Mouse (Mus musculus) forebrain, postnatal 0 days (tissue): ENCODE results near the gene Cradd. TPM values are rescaled to one million over a fixed set of nuclear protein-coding genes. Genes with fewer than 3 reads are reported as not detected.
A peak's percentile ranks its signal among the peaks of the same experiment; 100 is the strongest.

Source experiments
- ATAC-seq: fragments of 200-750 bp; cut with Nextera tagmentation; 2 replicates; pipeline ENCODE4 v1.8.0; 2017; ENCODE audit warnings: mild to moderate bottlenecking, moderate library complexity
- DNase-seq: peaks from one replicate; pipeline ENCODE4 v3.0.0-alpha.2; 2015
- H3K27ac ChIP-seq: fragments of 300-500 bp; sonication (generic); 2 replicates; pipeline ENCODE4 v1.5.1; 2014; ENCODE audit warnings: low read depth, mild to moderate bottlenecking, antibody characterized with exemption, low read length, moderate library complexity, mixed read lengths
- H3K27me3 ChIP-seq: fragments of 300-500 bp; sonication (generic); 2 replicates; pipeline ENCODE4 v1.6.1; 2014; ENCODE audit warnings: mild to moderate bottlenecking, low read length, mixed read lengths; ENCODE audit not compliant: insufficient read depth
- H3K36me3 ChIP-seq: fragments of 300-500 bp; sonication (generic); 2 replicates; pipeline ENCODE4 v1.6.1; 2014; ENCODE audit warnings: mild to moderate bottlenecking, moderate library complexity; ENCODE audit not compliant: insufficient read depth
- H3K4me1 ChIP-seq: fragments of 300-500 bp; sonication (generic); 2 replicates; pipeline ENCODE4 v1.6.1; 2014; ENCODE audit warnings: antibody characterized with exemption; ENCODE audit not compliant: insufficient read depth
- H3K4me2 ChIP-seq: fragments of 300-500 bp; sonication (generic); 2 replicates; pipeline ENCODE4 v1.6.1; 2014; ENCODE audit warnings: low read depth, mild to moderate bottlenecking, moderate library complexity
- H3K4me3 ChIP-seq: fragments of 300-500 bp; sonication (generic); 2 replicates; pipeline ENCODE4 v1.5.1; 2014; ENCODE audit warnings: low read depth, low read length, mixed read lengths
- H3K9ac ChIP-seq: fragments of 300-500 bp; sonication (generic); 2 replicates; pipeline ENCODE4 v1.6.1; 2014; ENCODE audit warnings: mild to moderate bottlenecking
- H3K9me3 ChIP-seq: fragments of 300-500 bp; sonication (generic); 2 replicates; pipeline ENCODE4 v1.6.1; 2016; ENCODE audit warnings: low read length
- CTCF ChIP-seq: sonication (generic); IDR thresholded peaks from 2 replicates; pipeline ENCODE4 v1.5.1; 2016; ENCODE audit warnings: antibody characterized with exemption, control low read depth, low read depth
- WGBS: fragments of 180-500 bp; shearing (Covaris S2); extraction: QIAGEN DNeasy Blood & Tissue Kit; methylation state at CpG from one replicate; pipeline ENCODE4 v1.1.7; 2014; 5-methylcytosine and 5-hydroxymethylcytosine counted together
- polyA plus RNA-seq: library from polyadenylated mRNA; unstranded; fragments of >200 nt; fragmentation: Nextera tagmentation; extraction: Ambion mirVana; gene quantifications from 2 replicates; pipeline ENCODE4 v1.2.1, GENCODE M21; 2015
- total RNA-seq: library from RNA; depleted of rRNA; stranded (reverse); fragments of >200 nt; gene quantifications from 2 replicates; pipeline ENCODE4 v1.2.3, GENCODE M21; 2014

The Cradd gene
- total and polyA plus RNA-seq, 2 experiments from 2014 or later: 8.3 to 10.3 TPM

DNA sequence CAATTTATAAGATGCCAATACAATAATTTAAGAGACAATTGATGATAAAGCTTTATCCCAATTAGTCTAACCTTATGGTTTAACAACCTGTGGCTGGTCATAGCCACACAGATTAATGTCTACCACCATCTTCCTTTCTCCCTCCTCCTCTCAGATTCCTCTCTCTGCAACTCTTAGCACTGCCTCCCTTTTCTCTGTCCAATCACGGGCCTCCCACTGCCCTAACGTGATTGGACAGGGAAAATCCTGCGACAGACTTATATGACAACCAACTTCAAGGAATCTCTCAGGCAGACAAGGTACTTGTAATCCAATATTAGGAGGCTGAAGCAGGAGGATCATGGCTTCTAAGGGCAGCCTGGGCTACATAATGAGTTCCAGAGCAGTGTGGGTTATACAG is 8.7 kb upstream of the Cradd start:
- WGBS: 92% methylated on average over 3 of the region's 3 CpGs
- TF ChIP-seq CTCF: no peak
- Histone ChIP-seq H3K9me3 (no peaks in the 10 kb centered on the region), H3K36me3 (no peaks in the 10 kb centered on the region), H3K4me2 (no peak overlapping the region), H3K9ac (no peak overlapping the region), H3K27ac (no peak overlapping the region), H3K27me3 (no peaks in the 10 kb centered on the region), H3K4me3 (no peak overlapping the region), H3K4me1 (no peaks in the 10 kb centered on the region)
- ATAC-seq (no peak), DNase-seq (no peak)

DNA sequence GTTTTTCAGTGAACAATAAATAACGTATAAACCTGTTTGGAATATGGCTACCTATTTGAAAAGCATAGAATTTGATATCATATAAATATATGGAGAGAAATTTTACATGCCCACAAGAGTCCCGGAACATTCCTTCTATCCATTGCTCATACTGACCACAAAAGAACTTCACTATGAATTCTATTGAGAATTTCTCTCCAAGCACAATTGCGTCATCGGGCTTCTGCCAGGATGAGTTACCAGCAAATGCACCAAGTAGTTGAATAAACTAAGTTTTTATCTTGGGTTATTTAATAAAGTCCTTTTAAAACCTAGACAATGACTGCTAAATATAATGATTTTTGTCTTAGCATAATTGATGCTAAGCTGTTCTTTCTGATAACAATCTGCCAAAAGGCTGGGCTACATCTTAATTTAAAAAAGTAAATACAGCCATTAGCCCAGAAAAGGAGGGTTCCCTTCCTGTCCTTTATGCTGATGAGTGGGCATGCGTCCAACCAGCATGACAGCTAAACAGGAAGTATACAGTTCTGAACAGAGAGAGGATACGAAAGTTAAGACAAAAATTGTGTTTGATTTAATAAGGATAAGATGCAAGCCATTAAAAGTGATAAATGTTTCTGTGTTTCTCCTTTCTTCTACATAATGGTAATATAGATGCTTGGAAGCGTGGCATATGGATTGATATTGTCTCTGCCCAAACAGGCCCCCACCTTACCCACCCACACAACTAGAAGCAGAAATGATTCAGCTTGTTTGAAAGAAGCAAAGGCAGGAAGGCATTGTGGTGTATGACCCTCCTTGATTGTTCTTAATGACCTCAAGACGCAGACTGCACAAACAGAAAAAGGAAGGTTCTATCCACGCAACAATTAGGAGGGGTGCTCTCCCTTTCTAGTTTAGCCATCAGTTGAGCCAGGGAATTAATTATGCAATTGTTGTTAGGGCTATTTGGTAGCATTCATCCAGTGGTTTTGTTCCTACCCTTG is 6.7 kb upstream of the Cradd start:
- H3K9me3 ChIP-seq: no peaks in the 10 kb centered on the region
- no peak overlapping the region for H3K9ac ChIP-seq
- H3K27ac ChIP-seq: no peak overlapping the region
- TF ChIP-seq CTCF: no peak
- H3K27me3 ChIP-seq: no peaks in the 10 kb centered on the region
- no peak overlapping the region for H3K4me3 ChIP-seq
- DNase-seq (no peak), ATAC-seq (no peak)
- H3K4me2 ChIP-seq: no peak overlapping the region
- 57% methylated on average over 9 of the region's 9 CpGs for WGBS
- H3K36me3 ChIP-seq: no peaks in the 10 kb centered on the region
- no peaks in the 10 kb centered on the region for H3K4me1 ChIP-seq

DNA sequence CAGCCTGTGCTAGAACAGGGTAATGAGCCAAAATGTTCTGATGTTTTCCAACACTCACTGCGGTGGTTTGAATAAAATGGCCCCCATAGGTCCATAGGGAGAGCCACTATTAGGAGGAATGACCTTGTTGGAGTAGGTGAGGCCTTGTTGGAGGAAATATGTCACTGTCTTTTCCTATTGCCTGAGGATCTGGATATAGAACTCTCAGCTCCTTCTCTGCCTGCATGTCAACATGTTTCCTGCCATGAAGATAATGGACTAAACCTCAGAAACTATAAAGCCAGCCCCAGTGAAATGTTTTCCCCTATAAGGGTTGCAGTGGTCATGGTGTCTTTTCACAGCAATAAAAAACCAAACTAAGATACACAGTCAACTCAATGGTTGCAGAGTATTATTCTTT is 6.0 kb upstream of the Cradd start:
- ATAC-seq (no peak), DNase-seq (no peak)
- H3K4me2 ChIP-seq: no peak overlapping the region
- H3K9ac ChIP-seq: no peak overlapping the region
- no peaks in the 10 kb centered on the region for H3K9me3 ChIP-seq
- H3K4me3 ChIP-seq: no peak overlapping the region
- H3K4me1 ChIP-seq: no peaks in the 10 kb centered on the region
- TF ChIP-seq CTCF: no peak
- no peaks in the 10 kb centered on the region for H3K27me3 ChIP-seq
- H3K36me3 ChIP-seq: no peaks in the 10 kb centered on the region
- WGBS: 83% methylated on average over 1 of the region's 1 CpGs
- no peak overlapping the region for H3K27ac ChIP-seq

DNA sequence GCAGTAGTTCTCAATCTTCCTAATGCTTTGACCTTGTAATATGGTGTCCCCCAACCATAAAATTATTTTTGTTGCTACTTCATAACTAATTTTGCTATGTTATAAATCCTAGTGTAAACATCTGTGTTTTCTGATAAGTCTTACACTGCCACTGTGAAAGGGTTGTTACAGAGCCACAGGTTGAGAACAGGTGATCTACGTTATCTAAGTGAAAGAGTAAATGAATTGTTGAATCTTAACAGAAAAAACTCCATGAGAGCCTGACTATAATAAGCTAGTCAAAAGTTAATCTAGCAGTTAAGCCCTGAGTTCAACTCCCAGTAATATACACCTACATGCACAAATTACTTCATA is 322 bp upstream of the Cradd start:
- H3K4me3 ChIP-seq: no peak overlapping the region
- H3K4me1 ChIP-seq: peaks cover 12% of the 10 kb centered on the region
- no peak overlapping the region for H3K9ac ChIP-seq
- peak; percentile 2; the same call in 1 of the 2 replicates for ATAC-seq
- H3K27ac ChIP-seq: no peak overlapping the region
- H3K4me2 ChIP-seq: no peak overlapping the region
- WGBS: 35% methylated on average over 1 of the region's 1 CpGs
- no peaks in the 10 kb centered on the region for H3K27me3 ChIP-seq
- TF ChIP-seq CTCF: no peak
- no peaks in the 10 kb centered on the region for H3K9me3 ChIP-seq
- DNase-seq: no peak
- no peaks in the 10 kb centered on the region for H3K36me3 ChIP-seq

DNA sequence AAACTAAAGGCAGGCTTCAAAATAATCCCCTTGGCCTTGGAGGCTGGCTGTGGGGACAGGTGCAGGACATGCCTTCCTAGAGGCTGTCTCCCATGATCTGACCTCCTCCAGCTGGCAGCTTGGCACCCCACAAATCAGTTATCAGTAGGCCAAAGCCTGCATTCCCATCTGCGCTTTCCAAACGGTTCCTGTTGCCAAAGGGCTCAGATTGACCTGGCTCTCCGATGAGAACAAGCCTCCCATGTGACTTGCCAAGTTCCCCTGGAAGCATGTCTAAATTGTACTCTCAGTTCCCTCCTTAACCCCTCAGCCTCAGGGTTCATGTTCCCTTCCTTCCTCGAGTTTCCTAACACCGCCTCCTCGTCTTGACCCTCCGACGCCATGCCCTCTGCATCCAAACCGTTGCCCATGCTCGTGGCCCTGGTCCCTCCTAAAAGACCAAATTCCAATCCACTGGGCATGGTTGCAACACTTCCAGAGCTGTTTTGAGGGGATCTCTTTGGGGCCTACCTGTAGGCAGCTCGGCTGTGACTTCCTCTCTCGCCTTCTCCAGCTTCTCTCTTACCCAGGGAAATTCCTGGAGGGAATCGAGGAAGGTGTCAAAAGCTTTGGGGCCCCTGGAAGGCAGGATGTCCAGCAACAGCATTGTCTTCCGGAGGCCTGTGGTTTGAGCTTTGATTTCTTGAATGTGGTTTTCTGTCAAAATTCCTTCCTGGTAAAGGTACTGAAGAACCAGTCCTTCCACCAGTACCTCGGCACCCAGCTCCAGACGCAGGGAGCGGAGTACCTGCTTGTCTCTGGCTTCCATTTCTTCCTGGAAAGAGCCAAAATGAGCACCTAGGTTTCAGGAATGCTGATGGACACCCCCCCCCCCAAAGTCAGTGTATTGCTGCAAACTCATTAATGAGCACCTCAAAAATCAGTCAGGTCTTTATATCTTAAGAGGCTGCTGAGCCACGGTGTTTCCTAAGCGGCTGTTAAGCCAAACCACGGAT is 1.6 kb downstream of the Cradd start:
- H3K27me3 ChIP-seq: no peaks in the 10 kb centered on the region
- peak overlapping the region; percentile 67 for H3K4me3 ChIP-seq
- no peak for ATAC-seq

DNA sequence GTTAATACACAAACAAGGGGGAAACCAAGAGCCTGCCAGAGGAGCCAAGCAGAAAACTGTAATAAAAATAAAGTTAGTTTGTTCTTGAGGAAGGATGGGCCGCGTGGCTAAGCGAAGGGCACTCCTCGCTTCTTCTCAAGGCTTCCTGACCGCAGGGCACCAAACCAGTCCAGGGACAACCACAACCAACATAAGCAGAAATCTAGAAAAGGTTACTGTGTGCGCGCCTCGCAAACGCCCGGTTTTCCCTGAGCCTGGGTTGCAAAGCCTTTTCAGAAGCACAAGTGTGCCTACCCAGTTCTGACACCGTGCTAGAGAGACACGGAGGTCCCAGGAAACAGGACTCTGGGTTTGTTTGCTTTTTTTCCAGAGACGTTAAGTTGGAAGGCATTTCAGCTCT is 4.9 kb downstream of the Cradd start:
- DNase-seq (no peak), ATAC-seq (no peak)
- WGBS: 91% methylated on average over 13 of the region's 13 CpGs
- H3K27me3 ChIP-seq: no peaks in the 10 kb centered on the region
- H3K36me3 ChIP-seq: no peaks in the 10 kb centered on the region
- H3K9ac ChIP-seq: no peak overlapping the region
- H3K4me2 ChIP-seq: no peak overlapping the region
- no peak overlapping the region for H3K4me3 ChIP-seq
- peaks cover 12% of the 10 kb centered on the region for H3K4me1 ChIP-seq
- TF ChIP-seq CTCF: no peak
- no peaks in the 10 kb centered on the region for H3K9me3 ChIP-seq
- H3K27ac ChIP-seq: no peak overlapping the region

More for the DNA sequence above, 1.6 kb downstream of the Cradd start:
- 52% methylated on average over 20 of the region's 20 CpGs for WGBS
- Histone ChIP-seq H3K27ac (peak overlapping the region; percentile 94; the same call in 1 of the 2 replicates), H3K4me1 (peaks cover 12% of the 10 kb centered on the region), H3K36me3 (no peaks in the 10 kb centered on the region), H3K4me2 (peak overlapping the region; percentile 70), H3K9ac (no peak overlapping the region; the same call in 1 of the 2 replicates), H3K9me3 (no peaks in the 10 kb centered on the region)
- DNase-seq: peak; percentile 43
- TF ChIP-seq CTCF: no peak

DNA sequence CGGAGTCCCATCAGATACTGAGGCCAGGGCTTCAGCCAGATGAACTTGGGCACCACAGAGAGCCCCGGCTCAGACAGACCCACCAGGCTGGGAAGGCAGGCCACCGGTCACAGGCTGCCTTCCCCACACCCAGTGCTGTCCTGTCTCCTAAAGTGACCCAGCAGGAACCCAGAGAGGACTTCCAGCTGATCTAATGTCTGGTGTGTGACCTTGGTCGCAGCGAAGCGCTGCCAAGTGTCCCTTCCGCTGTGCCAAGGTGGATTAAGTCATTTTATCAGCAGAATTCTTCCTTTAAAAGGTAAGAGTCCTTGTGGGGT is 5.6 kb downstream of the Cradd start:
- WGBS: 94% methylated on average over 7 of the region's 7 CpGs

More for the DNA sequence above, 5.6 kb downstream of the Cradd start:
- Histone ChIP-seq H3K4me2 (no peak overlapping the region), H3K9ac (no peak overlapping the region), H3K36me3 (no peaks in the 10 kb centered on the region), H3K27ac (no peak overlapping the region), H3K4me1 (peaks cover 12% of the 10 kb centered on the region), H3K9me3 (no peaks in the 10 kb centered on the region), H3K4me3 (no peak overlapping the region), H3K27me3 (no peaks in the 10 kb centered on the region)
- no peak for ATAC-seq
- no peak for DNase-seq
- TF ChIP-seq CTCF: no peak
